Mouse (Mus musculus): ENCODE data around the gene Inafm1. TPM values are rescaled to one million over a fixed set of nuclear protein-coding genes. Genes with fewer than 3 reads are reported as not detected.
"Not testable (repeated sequence)": the region's sequence is repeated elsewhere in the genome, so short reads cannot be mapped to it uniquely, and the experiment has no call there.

Inafm1 gene
- polyA plus RNA-seq, 1 experiment from 2014 or later, result 47.9 TPM

DNA sequence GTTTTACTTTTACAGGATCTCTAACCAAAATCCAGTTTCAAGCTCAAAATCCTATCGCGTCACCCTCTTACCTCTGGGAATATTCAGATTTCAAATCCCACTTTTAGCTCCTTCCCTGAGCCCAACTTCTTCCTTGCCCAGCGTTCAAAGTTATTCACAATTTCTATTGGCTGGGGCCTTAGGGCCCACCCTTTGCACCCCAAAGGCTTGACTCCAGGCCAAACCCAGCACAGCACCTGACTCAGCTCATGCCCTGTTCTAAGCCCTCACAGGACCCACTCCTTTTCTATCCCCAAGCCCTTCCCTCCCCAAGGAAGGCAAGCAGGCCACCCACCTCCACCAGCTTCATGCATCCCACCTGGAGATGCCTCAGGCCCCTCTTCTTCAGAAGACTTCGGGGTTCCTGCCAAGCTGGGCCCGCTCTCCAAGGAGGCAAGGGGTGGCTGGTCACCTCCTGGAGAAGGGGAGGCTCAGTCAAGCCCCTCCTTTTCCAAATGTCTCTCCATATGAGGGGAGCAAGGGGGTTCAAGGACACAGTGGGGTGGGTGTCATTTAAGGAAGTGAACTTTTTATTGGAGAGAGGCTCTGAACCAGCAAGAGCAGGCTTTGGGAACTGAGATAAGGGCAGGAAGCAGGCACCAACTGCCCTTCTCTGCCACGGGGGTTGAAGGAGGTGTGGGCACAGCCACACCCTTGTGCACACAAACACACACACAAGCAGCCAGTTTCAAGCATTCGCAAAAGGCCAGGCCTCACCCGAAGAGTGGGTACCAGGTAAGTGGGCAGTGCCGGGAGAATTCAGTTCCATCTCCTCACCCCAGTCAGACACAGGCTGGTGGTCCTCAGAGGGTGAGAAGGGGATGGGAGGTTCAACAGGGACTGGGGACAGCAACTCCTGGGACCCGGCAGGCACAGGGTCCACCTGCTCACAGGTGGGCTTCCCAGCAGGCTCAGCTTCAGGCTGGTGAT is 1.8 kb upstream of the Inafm1 start:
- WGBS, result 92% methylated on average over 10 of the region's 10 CpGs
- H3K36me3 ChIP-seq (replicated peaks), result peaks cover 16% of the 10 kb centered on the region; the same call in 1 of the 2 replicates

GRCm38 (mm10) chr7:16273766-16274140 is 336 bp upstream of the Inafm1 start:
- no peaks in the 10 kb centered on the region for H3K27me3 ChIP-seq (replicated peaks)
- H3K27ac ChIP-seq, result peak overlapping the region; percentile 95
- peak; percentile 78 for ATAC-seq (replicated peaks)
- H3K9me3 ChIP-seq, result no peaks in the 10 kb centered on the region
- WGBS, result 0% methylated on average over 18 of the region's 18 CpGs
- peak overlapping the region; percentile 68 for H3K4me2 ChIP-seq
- H3K36me3 ChIP-seq (replicated peaks), result peaks cover 12% of the 10 kb centered on the region; the same call in 1 of the 2 replicates
- peak overlapping the region; percentile 82 for H3K9ac ChIP-seq
- H3K4me1 ChIP-seq, result peaks cover 38% of the 10 kb centered on the region
- peak overlapping the region; percentile 86 for H3K4me3 ChIP-seq

More for the DNA sequence above, 1.8 kb upstream of the Inafm1 start:
- ATAC-seq (replicated peaks), result no peak
- Histone ChIP-seq H3K27ac (no peak overlapping the region), H3K4me2 (no peak overlapping the region), H3K4me3 (no peak overlapping the region), H3K9ac (no peak overlapping the region), H3K27me3 (replicated peaks) (no peaks in the 10 kb centered on the region), H3K9me3 (no peaks in the 10 kb centered on the region), H3K4me1 (peaks cover 31% of the 10 kb centered on the region)

GRCm38 (mm10) chr7:16272681-16273080 is 736 bp downstream of the Inafm1 start:
- peak overlapping the region; percentile 82 for H3K9ac ChIP-seq
- peak overlapping the region; percentile 95 for H3K27ac ChIP-seq
- H3K4me2 ChIP-seq, result peak overlapping the region; percentile 68
- peaks cover 38% of the 10 kb centered on the region for H3K4me1 ChIP-seq
- H3K27me3 ChIP-seq (replicated peaks), result no peaks in the 10 kb centered on the region
- ATAC-seq (replicated peaks), result peak; percentile 80
- WGBS, result under 1% methylated on average over 44 of the region's 46 CpGs
- peak overlapping the region; percentile 86 for H3K4me3 ChIP-seq
- peaks cover 6% of the 10 kb centered on the region; the same call in 1 of the 2 replicates for H3K36me3 ChIP-seq (replicated peaks)
- H3K9me3 ChIP-seq, result no peaks in the 10 kb centered on the region

GRCm38 (mm10) chr7:16271139-16271538 is 2.3 kb downstream of the Inafm1 start:
- H3K36me3 ChIP-seq (replicated peaks), result peaks cover 6% of the 10 kb centered on the region; the same call in 1 of the 2 replicates
- peaks cover 38% of the 10 kb centered on the region for H3K4me1 ChIP-seq
- H3K9me3 ChIP-seq, result no peaks in the 10 kb centered on the region
- peak overlapping the region; percentile 68 for H3K4me2 ChIP-seq
- H3K4me3 ChIP-seq, result no peak overlapping the region
- no peak for ATAC-seq (replicated peaks)
- H3K27ac ChIP-seq, result no peak overlapping the region
- no peaks in the 10 kb centered on the region for H3K27me3 ChIP-seq (replicated peaks)
- 47% methylated on average over 1 of the region's 1 CpGs for WGBS
- no peak overlapping the region for H3K9ac ChIP-seq

GRCm38 (mm10) chr7:16266593-16266992 is 6.8 kb downstream of the Inafm1 start:
- H3K9me3 ChIP-seq; H3K4me3 ChIP-seq; H3K27me3 ChIP-seq (replicated peaks); H3K9ac ChIP-seq; H3K4me2 ChIP-seq; H3K36me3 ChIP-seq (replicated peaks); ATAC-seq (replicated peaks); H3K27ac ChIP-seq: not testable (repeated sequence)
- WGBS, result 91% methylated on average over 7 of the region's 7 CpGs
- peaks cover 17% of the 10 kb centered on the region for H3K4me1 ChIP-seq

- no peak for ATAC-seq (replicated peaks)
- 87% methylated on average over 11 of the region's 11 CpGs for WGBS
- no peak overlapping the region for H3K4me3 ChIP-seq
Observed at GRCm38 (mm10) chr7:16265856-16266255, 7.6 kb downstream of the Inafm1 start.

GRCm38 (mm10) chr7:16263843-16264242 is 9.6 kb downstream of the Inafm1 start:
- H3K27ac ChIP-seq, result no peak overlapping the region
- no peak for ATAC-seq (replicated peaks)
- H3K4me3 ChIP-seq, result no peak overlapping the region
- H3K27me3 ChIP-seq (replicated peaks), result no peaks in the 10 kb centered on the region
- no peak overlapping the region for H3K4me2 ChIP-seq
- H3K36me3 ChIP-seq (replicated peaks), result no peaks in the 10 kb centered on the region
- 85% methylated on average over 5 of the region's 5 CpGs for WGBS
- no peak overlapping the region for H3K9ac ChIP-seq
- H3K4me1 ChIP-seq, result no peaks in the 10 kb centered on the region
- H3K9me3 ChIP-seq, result no peaks in the 10 kb centered on the region

More at GRCm38 (mm10) chr7:16265856-16266255, 7.6 kb downstream of the Inafm1 start:
- Histone ChIP-seq H3K9ac (no peak overlapping the region), H3K4me2 (no peak overlapping the region), H3K27me3 (replicated peaks) (no peaks in the 10 kb centered on the region), H3K27ac (no peak overlapping the region), H3K9me3 (no peaks in the 10 kb centered on the region), H3K4me1 (peaks cover 11% of the 10 kb centered on the region), H3K36me3 (replicated peaks) (no peaks in the 10 kb centered on the region)

DNA sequence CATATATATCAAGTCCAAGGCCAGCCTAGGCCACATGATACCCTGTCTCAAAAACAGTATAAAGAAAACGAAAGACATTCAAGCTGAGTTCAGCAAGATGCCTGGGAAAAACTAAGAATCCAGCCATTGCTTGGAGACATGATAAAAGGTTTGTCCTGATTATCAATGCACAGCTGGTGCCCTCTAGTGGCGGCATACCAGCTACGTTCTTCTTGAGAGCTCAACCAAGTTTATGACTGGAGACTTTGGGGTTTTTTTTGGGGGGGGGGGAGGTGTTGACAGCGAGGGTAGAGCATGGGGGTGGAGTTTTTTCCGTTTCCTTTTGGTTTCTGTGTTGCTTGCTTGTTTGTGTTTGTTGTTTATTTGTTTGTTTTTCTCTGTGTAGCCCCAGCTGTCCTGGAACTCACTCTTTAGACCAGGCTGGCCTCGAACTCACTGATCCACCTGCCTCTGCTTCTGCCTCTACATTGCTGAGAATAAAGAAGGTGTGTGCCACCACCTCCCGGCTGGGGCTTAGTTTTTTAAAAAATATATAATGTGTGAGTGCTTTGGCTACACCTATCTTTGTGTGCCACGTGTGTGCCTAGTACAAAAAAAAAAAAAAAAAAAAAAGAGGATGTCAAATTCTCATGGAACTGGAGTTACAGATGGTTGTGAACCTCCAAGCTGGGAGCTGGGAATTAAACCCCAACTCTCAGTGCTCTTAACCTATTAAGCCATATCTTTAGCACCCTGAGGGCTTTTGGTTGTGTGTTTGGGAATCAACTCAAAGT is 10.2 kb downstream of the Inafm1 start:
- H3K27me3 ChIP-seq (replicated peaks), result no peaks in the 10 kb centered on the region
- H3K36me3 ChIP-seq (replicated peaks), result no peaks in the 10 kb centered on the region
- no peaks in the 10 kb centered on the region for H3K4me1 ChIP-seq
- ATAC-seq (replicated peaks), result no peak
- no peak overlapping the region for H3K27ac ChIP-seq
- 33% methylated on average over 8 of the region's 8 CpGs for WGBS
- no peak overlapping the region for H3K4me2 ChIP-seq
- H3K4me3 ChIP-seq, result no peak overlapping the region
- no peaks in the 10 kb centered on the region for H3K9me3 ChIP-seq
- no peak overlapping the region for H3K9ac ChIP-seq

GRCm38 (mm10) chr7:16261097-16261496 is 12.3 kb downstream of the Inafm1 start:
- H3K4me3 ChIP-seq, result no peak overlapping the region
- WGBS, result 93% methylated on average over 1 of the region's 1 CpGs
- no peak overlapping the region for H3K9ac ChIP-seq
- no peak overlapping the region for H3K27ac ChIP-seq
- H3K36me3 ChIP-seq (replicated peaks), result no peaks in the 10 kb centered on the region
- no peak for ATAC-seq (replicated peaks)
- no peaks in the 10 kb centered on the region for H3K27me3 ChIP-seq (replicated peaks)
- H3K4me2 ChIP-seq, result no peak overlapping the region
- H3K9me3 ChIP-seq, result no peaks in the 10 kb centered on the region
- no peaks in the 10 kb centered on the region for H3K4me1 ChIP-seq

DNA sequence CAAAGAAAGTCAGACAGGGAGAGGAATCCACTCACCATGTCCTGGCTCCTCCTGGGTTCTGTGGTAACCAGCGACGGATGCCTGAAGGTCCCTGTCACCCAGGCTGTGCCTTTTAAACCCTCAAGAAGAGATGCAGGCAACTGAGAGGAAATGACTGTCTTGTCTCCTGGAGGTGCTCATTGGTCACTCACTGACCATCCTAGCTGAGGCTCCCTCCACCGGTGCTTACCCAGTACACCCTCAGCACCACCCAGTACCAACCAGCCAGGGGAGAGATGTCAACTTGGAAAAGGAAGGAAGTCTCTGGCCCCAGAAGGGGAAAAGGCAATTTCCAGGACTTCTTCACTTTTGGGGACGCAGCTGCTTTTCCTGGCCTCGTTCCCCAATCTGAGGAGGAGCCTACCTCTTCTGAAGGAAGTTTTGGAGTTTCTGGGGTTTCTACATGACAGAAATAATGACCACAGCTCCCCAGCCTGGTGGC is 14.3 kb downstream of the Inafm1 start, which contains the start of gene C5ar1:
TSS of gene C5ar1 (minus strand) at position 431 of the 481 bp plus-strand sequence.
- Histone ChIP-seq H3K27me3 (replicated peaks) (no peaks in the 10 kb centered on the region), H3K9ac (no peak within 1 kb of the TSS), H3K4me2 (no peak within 1 kb of the TSS), H3K27ac (no peak within 1 kb of the TSS), H3K4me1 (no peaks in the 10 kb centered on the region), H3K4me3 (no peak within 1 kb of the TSS), H3K36me3 (replicated peaks) (no peaks in the 10 kb centered on the region), H3K9me3 (no peaks in the 10 kb centered on the region)
- no peak for ATAC-seq (replicated peaks)
- WGBS, result 88% methylated on average over 5 of the region's 5 CpGs

DNA sequence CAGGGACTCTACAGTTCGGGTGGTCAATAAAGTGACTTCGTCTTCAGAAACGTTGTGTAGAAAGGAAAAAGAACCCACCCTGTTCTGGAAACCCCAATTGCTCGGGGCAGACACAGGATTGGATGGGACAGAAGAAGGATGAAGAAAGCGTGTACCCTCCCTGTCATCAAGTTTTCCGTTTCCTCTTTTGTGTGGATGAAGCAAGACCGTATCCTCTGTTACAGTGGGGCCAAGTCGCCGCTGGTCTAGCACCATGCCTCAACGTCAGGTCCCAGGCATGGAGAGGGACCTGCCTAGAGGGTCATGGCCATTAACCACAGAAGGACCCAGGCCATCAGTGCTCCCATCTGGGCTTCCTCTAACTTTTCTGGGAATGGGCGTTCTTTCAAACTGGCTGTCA is 15.6 kb downstream of the Inafm1 start:
- no peak overlapping the region for H3K27ac ChIP-seq
- H3K4me1 ChIP-seq, result no peaks in the 10 kb centered on the region
- no peak overlapping the region for H3K4me2 ChIP-seq
- H3K36me3 ChIP-seq (replicated peaks), result no peaks in the 10 kb centered on the region
- H3K4me3 ChIP-seq, result no peak overlapping the region
- no peaks in the 10 kb centered on the region for H3K27me3 ChIP-seq (replicated peaks)
- no peak overlapping the region for H3K9ac ChIP-seq
- 91% methylated on average over 11 of the region's 11 CpGs for WGBS
- ATAC-seq (replicated peaks), result no peak
- H3K9me3 ChIP-seq, result no peaks in the 10 kb centered on the region

- not testable (repeated sequence) for H3K4me3 ChIP-seq; H3K4me1 ChIP-seq; H3K9ac ChIP-seq; H3K36me3 ChIP-seq (replicated peaks); H3K4me2 ChIP-seq; H3K27ac ChIP-seq; H3K9me3 ChIP-seq; H3K27me3 ChIP-seq (replicated peaks); ATAC-seq (replicated peaks)
- 88% methylated on average over 4 of the region's 4 CpGs for WGBS
Observed at GRCm38 (mm10) chr7:16255963-16256362, 17.5 kb downstream of the Inafm1 start.

Measured in midbrain, embryonic 15.5 days (tissue).